Mouse (Mus musculus) stomach, postnatal 0 days (tissue): ENCODE results near the gene 1700019A02Rik.

Source experiments
- CTCF ChIP-seq: IDR thresholded peaks from 2 replicates; pipeline ENCODE4 v1.5.1; 2016; ENCODE audit warnings: antibody characterized with exemption, low read depth, mild to moderate bottlenecking, moderate library complexity
- EP300 ChIP-seq: optimal IDR thresholded peaks from 2 replicates; pipeline ENCODE3; 2016; ENCODE audit warnings: antibody characterized with exemption

DNA sequence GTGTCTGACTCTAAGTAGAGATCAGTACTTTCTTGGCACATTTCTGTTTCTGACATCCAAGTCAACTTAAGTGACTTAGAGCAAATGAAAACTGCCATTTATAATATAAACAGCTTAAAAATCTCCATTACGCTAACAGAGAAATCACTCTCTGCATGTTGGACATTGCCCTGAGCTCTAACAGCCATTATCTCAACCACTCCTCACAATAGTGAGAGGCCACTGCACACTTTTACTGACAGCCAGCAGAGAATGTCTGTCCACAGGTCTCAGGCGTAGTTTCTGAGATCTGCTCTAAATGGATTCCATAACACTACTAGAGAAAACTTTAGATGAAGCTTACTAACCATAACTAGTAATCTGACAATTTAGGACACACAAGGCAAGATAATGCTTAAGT is 16.5 kb upstream of the 1700019A02Rik start:
- TF ChIP-seq CTCF (no peak), EP300 (no peak)
